Mouse (Mus musculus) thymus, postnatal 0 days (tissue): ENCODE measurements around the gene Iqcf5. TPM values are rescaled to one million over a fixed set of nuclear protein-coding genes. Genes with fewer than 3 reads are reported as not detected.
A peak's percentile ranks its signal among the peaks of the same experiment; 100 is the strongest.

Experiments used
- DNase-seq: peaks from one replicate; pipeline ENCODE4 v3.0.0-alpha.2; 2015; ENCODE audit warnings: low spot score
- polyA plus RNA-seq: library from polyadenylated mRNA; unstranded; fragments of >200 nt; fragmentation: Nextera tagmentation; extraction: Ambion mirVana; gene quantifications from 2 replicates; pipeline ENCODE4 v1.2.1, GENCODE M21; 2015

Iqcf5 gene
- 0.26 and 0.27 TPM in 2 replicates for polyA plus RNA-seq

GRCm38 (mm10) chr9:106514273-106514672 is at the start of gene Iqcf5:
Gene Iqcf5 (plus strand): TSS chr9:106514573.
- no peak for DNase-seq

DNA sequence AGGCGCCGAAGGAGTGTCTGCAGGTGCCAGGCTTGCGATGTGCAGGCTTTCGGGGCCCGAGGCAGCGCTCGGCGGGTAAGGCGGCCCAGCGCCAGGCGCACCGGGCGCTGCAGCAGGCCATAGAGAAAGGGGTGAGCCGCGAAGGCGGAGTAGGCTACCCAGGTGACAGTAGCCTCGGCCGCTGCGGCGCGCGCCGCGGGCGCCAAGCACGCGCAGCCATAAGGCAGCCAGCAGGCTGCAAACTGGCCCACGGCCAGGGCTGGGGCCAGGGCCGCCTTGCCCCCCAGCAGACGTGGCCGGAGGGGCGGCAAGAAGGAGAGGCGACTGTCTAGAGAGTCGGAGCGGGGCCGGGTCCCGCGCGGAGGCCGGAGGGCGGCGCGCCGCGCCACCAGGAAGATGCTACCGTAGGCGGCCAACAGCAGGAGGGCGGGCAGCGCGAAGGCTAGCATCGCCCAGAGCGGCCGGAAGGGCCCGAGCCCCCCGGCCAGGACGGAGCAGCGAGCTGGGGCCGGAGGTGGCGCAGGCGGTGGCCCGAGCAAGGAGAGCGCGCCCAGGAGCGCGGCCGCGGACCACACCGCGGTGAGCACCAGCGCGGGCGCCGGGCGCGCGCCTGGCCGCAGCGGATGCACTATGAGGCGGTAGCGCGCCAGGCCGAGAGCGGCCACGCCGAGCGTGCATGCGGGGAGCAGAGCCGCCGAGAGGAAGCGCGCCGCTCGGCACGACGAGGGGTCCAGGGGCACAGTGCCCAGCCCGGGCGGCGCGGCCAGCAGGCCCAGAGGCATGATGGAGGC is 49.4 kb upstream of the Iqcf5 start:
- peak; percentile 21 for DNase-seq

- DNase-seq: no peak
Observed at GRCm38 (mm10) chr9:106465571-106466200, 48.7 kb upstream of the Iqcf5 start, which contains the start of gene Gpr62. Gene Gpr62 (minus strand): TSS chr9:106465938.

DNA sequence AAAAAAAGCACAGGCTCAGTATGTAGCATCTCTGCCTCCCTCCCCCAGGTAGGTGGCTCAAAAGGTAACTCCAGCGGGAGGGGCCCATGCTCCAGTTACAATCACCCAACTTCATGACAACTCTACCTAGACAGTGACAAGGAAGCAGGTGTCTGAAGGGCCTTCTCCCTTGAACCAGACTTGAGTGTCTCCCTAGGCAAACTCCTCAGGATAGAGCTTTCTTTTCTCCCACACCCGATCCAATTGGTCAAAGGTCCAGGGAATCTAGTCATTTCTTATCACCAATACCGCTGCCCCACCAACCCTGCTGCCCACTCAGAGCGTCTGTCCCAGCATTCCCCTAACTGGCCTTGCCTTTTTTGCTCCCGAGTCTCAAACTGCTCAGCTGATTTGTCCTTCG is 47.7 kb upstream of the Iqcf5 start:
- DNase-seq: no peak

DNA sequence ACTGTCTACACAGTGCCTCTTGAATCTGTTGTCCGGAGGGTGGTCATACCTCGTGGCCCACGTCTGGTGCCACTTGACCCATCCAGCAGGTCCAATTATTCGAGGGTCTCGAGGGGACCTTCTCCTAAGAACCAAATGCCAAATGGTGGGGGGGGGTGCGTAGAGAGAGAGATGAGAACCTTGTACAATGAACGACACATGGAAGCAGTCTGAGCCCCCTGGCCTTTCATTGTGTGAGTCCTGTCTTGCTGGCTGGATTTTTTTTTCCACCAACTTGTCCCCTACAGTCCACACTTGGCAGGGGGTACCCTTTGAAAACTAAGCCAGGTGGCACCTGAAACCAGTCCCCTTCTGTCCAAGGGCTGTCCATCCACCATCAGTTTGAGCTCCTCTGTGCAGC is 46.6 kb upstream of the Iqcf5 start:
- no peak for DNase-seq

DNA sequence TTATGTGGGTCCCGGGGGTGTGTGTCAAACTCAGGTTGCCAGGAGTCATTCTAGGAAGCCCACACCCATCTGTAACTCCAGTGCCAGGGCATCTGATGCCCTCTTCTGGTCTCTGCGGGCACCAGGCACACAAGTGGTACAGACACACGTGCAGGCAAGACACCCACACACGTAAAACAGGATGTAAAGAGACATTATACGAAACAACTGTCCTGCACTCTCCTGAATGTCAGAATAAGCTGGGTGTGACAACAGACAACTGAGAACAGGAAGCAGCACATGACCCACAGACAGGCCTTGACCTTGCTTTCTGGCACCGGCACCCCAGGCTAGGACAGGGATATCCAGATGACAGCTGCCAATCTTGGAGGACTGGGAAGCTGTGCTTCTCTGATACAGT is 45.1 kb upstream of the Iqcf5 start:
- DNase-seq: no peak

DNA sequence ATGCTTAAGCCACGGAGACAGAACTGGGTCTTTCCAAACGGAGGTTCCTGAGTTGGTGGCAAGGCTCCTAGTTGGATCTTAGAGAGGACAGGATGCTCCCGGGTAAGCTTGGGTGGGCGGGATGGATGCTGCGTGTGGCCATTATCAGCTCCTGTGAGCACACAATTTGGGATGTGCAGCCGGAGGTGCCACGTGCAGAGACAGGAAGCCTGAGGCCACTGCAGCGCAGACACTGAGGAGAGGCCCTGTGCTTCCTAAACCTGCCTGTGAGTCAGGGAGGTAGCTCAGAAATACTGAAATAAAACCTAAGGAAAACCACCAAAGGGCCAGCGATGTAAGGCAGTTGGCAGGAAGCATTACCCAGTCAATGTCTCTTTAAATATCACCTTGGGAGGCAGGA is 44.6 kb upstream of the Iqcf5 start:
- no peak for DNase-seq

GRCm38 (mm10) chr9:106470991-106471750 is 43.2 kb upstream of the Iqcf5 start:
- no peak for DNase-seq

DNA sequence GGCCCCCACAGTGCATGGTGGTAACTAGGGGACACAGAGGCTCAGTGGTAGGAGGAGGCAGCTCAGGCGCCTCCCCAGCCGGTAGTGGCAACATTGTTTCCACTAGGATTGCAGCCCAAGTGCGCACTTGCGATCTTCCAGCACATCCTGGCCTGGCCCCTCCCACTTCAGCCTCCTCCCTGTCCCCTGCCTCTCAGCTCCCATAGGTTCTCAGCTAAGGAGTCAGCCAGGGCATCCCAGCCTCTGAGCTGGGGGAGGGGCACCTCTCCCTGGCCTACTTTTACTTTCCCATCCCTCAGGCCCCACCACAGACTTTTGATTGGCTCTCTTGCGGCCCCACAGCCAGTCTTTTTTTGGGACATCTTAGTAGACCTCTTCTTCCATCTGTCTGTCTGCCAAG is 42.5 kb upstream of the Iqcf5 start:
- no peak for DNase-seq

- no peak for DNase-seq
Observed at GRCm38 (mm10) chr9:106472321-106472720, 42.1 kb upstream of the Iqcf5 start.

GRCm38 (mm10) chr9:106473081-106473752 is 41.2 kb upstream of the Iqcf5 start:
- no peak for DNase-seq

- DNase-seq: no peak
Observed at GRCm38 (mm10) chr9:106473753-106474105, 40.6 kb upstream of the Iqcf5 start.

DNA sequence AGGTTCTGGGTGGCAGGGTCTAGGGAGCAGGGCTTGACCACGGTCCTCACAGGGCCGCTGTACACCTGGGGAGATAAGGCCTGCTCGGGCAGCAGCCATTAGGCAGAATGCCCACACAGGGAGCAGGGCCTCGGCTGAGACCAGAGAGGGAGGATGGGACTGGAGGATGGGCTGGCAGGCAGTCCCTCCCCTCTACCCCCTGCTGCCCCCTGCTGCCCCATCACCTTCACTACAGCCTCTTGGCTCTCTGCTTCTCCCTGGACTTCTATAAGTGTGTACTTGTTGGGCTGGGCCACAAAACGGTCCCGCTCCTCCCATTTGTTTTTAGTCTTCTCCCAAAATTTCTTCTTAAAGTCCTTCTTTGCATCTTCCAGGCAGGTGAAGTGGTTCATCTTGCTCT is 39.9 kb upstream of the Iqcf5 start:
- peak; percentile 60 for DNase-seq

GRCm38 (mm10) chr9:106475046-106475445 is 39.3 kb upstream of the Iqcf5 start:
- DNase-seq: no peak

DNA sequence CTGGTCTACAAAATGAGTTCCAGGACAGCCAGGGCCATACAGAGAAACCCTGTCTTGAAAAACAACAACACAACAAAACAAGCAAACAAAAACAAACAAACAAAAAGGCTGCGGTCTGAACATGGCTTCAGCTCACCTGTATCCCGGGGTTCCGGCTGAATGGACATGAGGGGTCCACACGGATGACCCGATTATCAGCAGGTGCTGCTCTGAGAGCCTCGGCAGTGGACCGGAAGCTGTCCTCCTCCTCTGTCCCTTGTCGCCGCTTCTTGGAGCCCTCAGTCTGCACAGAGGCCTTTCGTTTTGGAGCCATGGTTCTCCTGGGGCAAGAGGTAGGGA is 38.7 kb upstream of the Iqcf5 start, which contains the start of gene Rrp9:
Rrp9 (plus strand) TSS at position 301 of the 339 bp plus-strand sequence.
- DNase-seq: no peak

GRCm38 (mm10) chr9:106476002-106476923 is 38.1 kb upstream of the Iqcf5 start:
- DNase-seq: peak; percentile 51

- DNase-seq: peak; percentile 100
Observed at GRCm38 (mm10) chr9:106476924-106477484, 37.4 kb upstream of the Iqcf5 start, which contains the start of gene Parp3. Gene Parp3 (minus strand): TSS chr9:106476949.

DNA sequence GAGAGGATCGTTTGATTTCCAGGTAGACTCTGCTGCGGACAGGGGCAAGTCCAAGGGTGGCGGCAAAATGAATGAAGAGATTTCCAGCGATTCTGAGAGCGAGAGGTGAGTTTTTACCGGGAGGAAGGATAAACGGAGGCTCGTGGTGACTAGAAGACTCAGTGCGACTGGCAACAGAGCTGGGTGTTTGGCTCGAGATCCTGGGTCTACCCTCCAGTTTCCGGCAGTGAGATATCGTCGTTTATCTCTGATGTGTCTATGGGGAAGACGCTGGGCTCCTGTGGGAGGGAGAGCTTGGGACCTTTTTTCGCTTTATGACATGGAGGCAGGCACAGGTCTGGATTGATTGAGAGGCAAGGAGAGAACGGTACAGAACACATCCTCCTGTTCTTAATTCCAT is 36.7 kb upstream of the Iqcf5 start:
- DNase-seq: no peak

GRCm38 (mm10) chr9:106478101-106478500 is 36.3 kb upstream of the Iqcf5 start:
- no peak for DNase-seq

- no peak for DNase-seq
Observed at GRCm38 (mm10) chr9:106480541-106480940, 33.8 kb upstream of the Iqcf5 start.
